Mouse (Mus musculus) liver, embryonic 14.5 days (tissue): ENCODE results near the gene Fcgr4.
A peak's percentile ranks its signal among the peaks of the same experiment; 100 is the strongest.

Experiments
- CTCF ChIP-seq: IDR thresholded peaks from 2 replicates; pipeline ENCODE4 v1.5.1; 2016; ENCODE audit warnings: antibody characterized with exemption, low read depth, control low read depth
- EP300 ChIP-seq: IDR thresholded peaks from 2 replicates; pipeline ENCODE4 v1.6.1; 2016; ENCODE audit warnings: antibody characterized with exemption, low read depth

GRCm38 (mm10) chr1:171037861-171038721, 19.4 kb downstream of the Fcgr4 start:
- TF ChIP-seq CTCF (no peak), EP300 (peak; percentile 23; the same call in 1 of the 2 replicates)
